14 mouse cellular contexts compared by ENCODE assay signal in the genomic region with DNA sequence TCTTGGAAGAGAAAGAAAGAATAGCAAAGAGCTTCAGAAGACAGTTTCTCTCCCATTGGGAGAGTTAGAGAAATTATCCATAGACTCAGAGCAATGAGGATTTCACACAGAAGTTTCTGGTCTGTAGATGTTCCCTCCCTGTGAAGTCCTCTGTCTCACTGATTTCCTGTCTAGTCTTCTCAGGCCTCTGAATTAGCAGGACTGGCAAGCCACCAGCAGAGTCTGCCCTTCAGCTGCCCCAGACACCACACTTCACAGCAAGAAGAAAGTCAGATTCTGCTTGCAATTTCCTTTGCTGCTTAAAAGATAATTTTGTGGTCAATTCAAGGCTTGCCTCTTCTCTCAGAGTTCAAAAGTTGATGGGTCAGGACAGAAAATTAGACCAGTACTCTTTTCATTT.
DNase-seq lines count a peak whose midpoint lies in the region; ATAC-seq and TF ChIP-seq lines count a peak whose summit lies in the region.
"Had no signal": no experiment of that assay in that cellular context is flagged by ENCODE, and none has a peak within 500 bp of the region (broad histone marks: within the 10 kb centered on the region; RNA-seq: fewer than 3 reads in every experiment).

No protein-coding gene starts in this region.

- H3K9ac ChIP-seq in lung, embryonic 15.5 days: no peak overlapping the region
- H3K9ac ChIP-seq in kidney, postnatal 0 days (ENCODE audit: low read depth, low read length): no peak overlapping the region
- H3K9ac ChIP-seq: liver, postnatal 0 days; neural tube, embryonic 13.5 days had no signal

- H3K4me3 ChIP-seq in heart, embryonic 10.5 days: no peak overlapping the region
- no peak overlapping the region for H3K4me3 ChIP-seq in lung, embryonic 15.5 days
- no peak overlapping the region for H3K4me3 ChIP-seq in lung, adult 2 months (replicated peaks; ENCODE audit: extremely low read depth, low read depth, low read length)
- no peak overlapping the region for H3K4me3 ChIP-seq in kidney, postnatal 0 days (replicated peaks; ENCODE audit: low read depth, low read length)
- no peak overlapping the region for H3K4me3 ChIP-seq in myocyte
- H3K4me3 ChIP-seq: neural tube, embryonic 13.5 days had no signal

- no peaks in the 10 kb centered on the region for H3K9me3 ChIP-seq in heart, embryonic 10.5 days
- H3K9me3 ChIP-seq in lung, embryonic 15.5 days: no peaks in the 10 kb centered on the region
- no peaks in the 10 kb centered on the region for H3K9me3 ChIP-seq in kidney, postnatal 0 days (replicated peaks; ENCODE audit: low read length)
- H3K9me3 ChIP-seq: neural tube, embryonic 13.5 days had no signal

- H3ac ChIP-seq in myocyte (ENCODE audit: control insufficient read depth, insufficient read length): no peak overlapping the region

- H3K79me2 ChIP-seq in myocyte (ENCODE audit: control insufficient read depth, insufficient read depth): no peaks in the 10 kb centered on the region

- H3K27ac ChIP-seq in heart, embryonic 10.5 days: no peak overlapping the region
- no peak overlapping the region for H3K27ac ChIP-seq in lung, embryonic 15.5 days
- H3K27ac ChIP-seq in kidney, postnatal 0 days: no peak overlapping the region
- H3K27ac ChIP-seq: hindbrain, postnatal 0 days; neural tube, embryonic 13.5 days had no signal

- peak; percentile 10 to 21 for DNase-seq in heart, adult 18-20 months
- no peak for DNase-seq in heart, embryonic 10.5 days (ENCODE audit: low spot score)
- no peak for DNase-seq in lung, adult 2 months
- DNase-seq in kidney, postnatal 0 days (ENCODE audit: low spot score): peak; percentile 66
- no peak for DNase-seq in yolk sac, embryonic 10.5 days (ENCODE audit: low spot score)
- DNase-seq: gastrocnemius, postnatal 25 days; liver, postnatal 0 days; midbrain, embryonic 14.5 days; thymus, postnatal 25 days had no signal

- H3K4me2 ChIP-seq in lung, embryonic 15.5 days: no peak overlapping the region
- H3K4me2 ChIP-seq in kidney, postnatal 0 days (ENCODE audit: low read length): no peak overlapping the region
- H3K4me2 ChIP-seq in myocyte (ENCODE audit: low read depth): peak overlapping the region; percentile 10
- H3K4me2 ChIP-seq: neural tube, embryonic 13.5 days had no signal

- peak; percentile 76; the same call in 1 of the 2 replicates for ATAC-seq in lung, embryonic 15.5 days (ENCODE audit: borderline replicate concordance, extremely low read depth, low FRiP score, low TSS enrichment)
- ATAC-seq in kidney, postnatal 0 days (replicated peaks; ENCODE audit: low FRiP score, low read depth): no peak; the same call in 1 of the 2 replicates
- ATAC-seq: forebrain, embryonic 16.5 days; hindbrain, postnatal 0 days; liver, postnatal 0 days had no signal

- no peaks in the 10 kb centered on the region for H3K4me1 ChIP-seq in heart, embryonic 10.5 days
- no peaks in the 10 kb centered on the region for H3K4me1 ChIP-seq in lung, embryonic 15.5 days
- no peaks in the 10 kb centered on the region for H3K4me1 ChIP-seq in lung, adult 2 months (ENCODE audit: control insufficient read depth, insufficient read depth, low read length)
- H3K4me1 ChIP-seq in kidney, postnatal 0 days (replicated peaks; ENCODE audit: insufficient read depth, low read length): no peaks in the 10 kb centered on the region
- H3K4me1 ChIP-seq: neural tube, embryonic 13.5 days had no signal

- no peaks in the 10 kb centered on the region for H3K36me3 ChIP-seq in heart, embryonic 10.5 days
- no peaks in the 10 kb centered on the region for H3K36me3 ChIP-seq in lung, embryonic 15.5 days
- H3K36me3 ChIP-seq in kidney, postnatal 0 days (ENCODE audit: insufficient read depth, low read length): no peaks in the 10 kb centered on the region
- H3K36me3 ChIP-seq in myocyte (ENCODE audit: control insufficient read depth, insufficient read depth): no peaks in the 10 kb centered on the region
- H3K36me3 ChIP-seq: neural tube, embryonic 13.5 days had no signal

- no peak for TF ChIP-seq CTCF in lung, adult 2 months (IDR thresholded peaks at IDR 0.05; ENCODE audit: insufficient read depth, low read length)
- TF ChIP-seq CTCF in kidney, postnatal 0 days (IDR thresholded peaks at IDR 0.05; ENCODE audit: low read depth): 0 out of 2 replicates have a peak, but pooled peaks have one; percentile 7

- no peaks in the 10 kb centered on the region for H3K27me3 ChIP-seq in heart, embryonic 10.5 days (ENCODE audit: insufficient read depth, poor library complexity, severe bottlenecking)
- no peaks in the 10 kb centered on the region for H3K27me3 ChIP-seq in lung, embryonic 15.5 days
- no peaks in the 10 kb centered on the region for H3K27me3 ChIP-seq in kidney, postnatal 0 days (ENCODE audit: insufficient read depth, low read length)
- H3K27me3 ChIP-seq in myocyte (ENCODE audit: control insufficient read depth, insufficient read depth, insufficient read length): no peaks in the 10 kb centered on the region
- H3K27me3 ChIP-seq: neural tube, embryonic 13.5 days had no signal

- no peak for TF ChIP-seq POLR2A in lung, adult 2 months (IDR thresholded peaks at IDR 0.05; ENCODE audit: borderline replicate concordance, extremely low read depth, low read depth, low read length)
- no peak for TF ChIP-seq POLR2A in myocyte (IDR thresholded peaks at IDR 0.05; ENCODE audit: insufficient read length, low read depth)

TF ChIP-seq in myocyte, 11 proteins besides CTCF, POLR2A, EP300 and RAD21:
- no peak for TF ChIP-seq MYOD1 (IDR thresholded peaks at IDR 0.05; ENCODE audit: control insufficient read depth in 1 of 3, insufficient read length in 2 of 3, low read depth in 2 of 3)
- TF ChIP-seq MAX (IDR thresholded peaks at IDR 0.05; ENCODE audit: low read depth): no peak
- TF ChIP-seq TCF12 (IDR thresholded peaks at IDR 0.05; ENCODE audit: insufficient read depth, poor library complexity, severe bottlenecking): no peak
- TF ChIP-seq REST (IDR thresholded peaks at IDR 0.05; ENCODE audit: insufficient read depth, insufficient read length): no peak
- TF ChIP-seq MYOG (IDR thresholded peaks at IDR 0.05; ENCODE audit: control insufficient read depth in 1 of 3, insufficient read depth in 1 of 3, insufficient read length in 2 of 3, low read depth in 2 of 3): no peak
- no peak for TF ChIP-seq USF1 (IDR thresholded peaks at IDR 0.05; ENCODE audit: low read depth)
- TF ChIP-seq POLR2AphosphoS2 (IDR thresholded peaks at IDR 0.05; ENCODE audit: insufficient read length, low read depth): no peak
- TF ChIP-seq E2F4 (IDR thresholded peaks at IDR 0.05; ENCODE audit: insufficient read depth): no peak
- TF ChIP-seq TCF3 (IDR thresholded peaks at IDR 0.05; ENCODE audit: insufficient read length, low read depth): no peak
- TF ChIP-seq SRF (IDR thresholded peaks at IDR 0.05; ENCODE audit: control insufficient read depth, insufficient read length, low read depth): no peak
- no peak for TF ChIP-seq CEBPB (IDR thresholded peaks at IDR 0.05; ENCODE audit: insufficient read depth, poor library complexity, severe bottlenecking)
TF ChIP-seq in myocyte: peak in this region for 0.

Comparison
In these comparisons a context has a peak if more than half of its experiments do, and no peak if none do; other contexts are left out.
1. DNase-seq: peak in heart, adult 18-20 months (2 of 2) and kidney, postnatal 0 days (single experiment); none in heart, embryonic 10.5 days (single experiment), lung, adult 2 months (single experiment) and yolk sac, embryonic 10.5 days (single experiment).